Mouse (Mus musculus): ENCODE results near the gene Pou5f1.
A peak's percentile ranks its signal among the peaks of the same experiment; 100 is the strongest.

The Pou5f1 gene

GRCm38 (mm10) chr17:35551881-35552414 lies 46.1 kb downstream of the Pou5f1 start, which contains the start of gene Cdsn:
TSS of gene Cdsn (plus strand) at chr17:35552128.
- no peak for DNase-seq

DNA sequence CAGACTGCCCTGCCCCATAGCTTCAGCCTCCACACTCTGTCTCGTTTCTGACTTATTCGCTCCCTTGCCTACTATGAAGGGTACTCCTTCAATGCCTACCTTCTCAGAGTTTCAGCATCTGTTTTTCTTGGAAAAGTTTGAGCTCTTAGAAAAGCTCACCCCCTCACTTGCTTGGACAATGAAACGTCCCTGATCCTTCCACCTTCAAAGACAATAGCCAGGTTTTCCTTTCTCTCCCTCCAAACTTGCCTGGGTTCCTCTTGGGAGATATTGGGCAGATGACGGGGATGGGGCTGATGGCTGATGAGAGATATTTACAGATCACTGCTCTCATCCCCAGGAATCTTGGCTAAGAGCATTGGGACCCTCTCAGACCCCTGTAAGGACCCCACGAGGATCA lies 48.5 kb downstream of the Pou5f1 start:
- no peak for DNase-seq

GRCm38 (mm10) chr17:35554761-35555397 lies 49.1 kb downstream of the Pou5f1 start:
- no peak for DNase-seq

- no peak for DNase-seq
Observed at GRCm38 (mm10) chr17:35556186-35556765, 50.5 kb downstream of the Pou5f1 start.

DNA sequence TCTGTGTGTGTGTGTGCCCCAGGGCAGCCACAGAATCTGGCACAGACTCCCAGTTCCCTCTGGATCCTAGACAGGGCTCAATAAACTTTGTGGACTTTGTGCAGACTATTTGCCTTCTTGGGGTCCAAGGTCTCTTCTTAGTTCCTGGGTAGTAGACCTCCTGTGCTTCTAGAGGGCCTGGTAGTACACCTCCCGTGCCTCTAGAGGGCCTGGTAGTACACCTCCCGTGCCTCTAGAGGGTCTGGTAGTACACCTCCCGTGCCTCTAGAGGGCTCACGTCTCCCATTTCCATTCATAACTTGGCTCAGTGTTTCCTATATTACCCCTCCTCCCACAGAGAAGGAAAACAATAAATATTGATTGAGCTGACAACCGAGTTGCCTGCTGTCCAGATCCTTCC lies 51.0 kb downstream of the Pou5f1 start:
- peak; percentile 82 for DNase-seq

- DNase-seq, result no peak
Observed at GRCm38 (mm10) chr17:35557351-35557750, 51.5 kb downstream of the Pou5f1 start.

DNA sequence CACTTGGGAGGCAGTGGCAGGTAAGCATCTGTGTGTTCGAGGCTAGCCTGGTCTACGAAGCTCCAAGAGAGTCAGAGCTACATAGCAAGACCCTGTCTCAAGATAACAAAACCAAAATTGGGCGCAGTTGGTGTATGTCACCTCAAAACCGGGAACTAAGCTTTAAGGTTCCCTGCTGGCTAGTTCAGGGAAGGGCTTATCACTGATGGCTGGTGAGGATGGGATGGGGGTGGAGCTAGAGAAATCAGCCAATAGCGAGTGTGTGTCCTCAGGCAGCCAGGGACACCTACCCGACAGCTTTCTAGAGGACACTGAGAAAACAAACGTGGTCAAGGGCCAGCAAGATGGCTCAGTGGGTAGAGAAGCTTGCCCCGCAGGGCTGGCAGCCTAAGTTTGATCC lies 52.4 kb downstream of the Pou5f1 start:
- no peak for DNase-seq
